Mouse (Mus musculus) cerebellum, adult 2 months (tissue): Measurements from ENCODE around the gene Me3. TPM values are rescaled to one million over a fixed set of nuclear protein-coding genes. Genes with fewer than 3 reads are reported as not detected.

Experiments
- DNase-seq, 2 experiments: peaks; one replicate each; pipeline ENCODE4 v3.0.0; 2021
- H3K27ac ChIP-seq: fragments of 200-500 bp; 2 replicates; pipeline ENCODE4 v1.5.1; 2012; ENCODE audit warnings: low read length, control low read depth, inconsistent platforms; ENCODE audit not compliant: insufficient read depth
- H3K27me3 ChIP-seq: fragments of 200-500 bp; 2 replicates; pipeline ENCODE4 v1.6.1; 2012; ENCODE audit warnings: inconsistent platforms, mild to moderate bottlenecking, low read length, moderate library complexity; ENCODE audit not compliant: control insufficient read depth, insufficient read depth
- H3K4me1 ChIP-seq: fragments of 200-500 bp; 2 replicates; pipeline ENCODE4 v1.6.1; 2011; ENCODE audit warnings: low read length; ENCODE audit not compliant: control insufficient read depth, insufficient read depth
- H3K4me3 ChIP-seq: fragments of 200-500 bp; replicated peaks from 2 replicates; pipeline ENCODE3; 2011; ENCODE audit warnings: mild to moderate bottlenecking, low read depth, low read length, control low read depth; ENCODE audit not compliant: insufficient read depth
- CTCF ChIP-seq: fragments of 200-500 bp; IDR thresholded peaks from 2 replicates; pipeline ENCODE4 v1.5.1; 2011; ENCODE audit warnings: low read depth, mild to moderate bottlenecking, control low read depth, low read length, moderate library complexity, borderline replicate concordance; ENCODE audit not compliant: insufficient read depth
- POLR2A ChIP-seq: fragments of 200-500 bp; IDR thresholded peaks from 2 replicates; pipeline ENCODE4 v1.6.1; 2011; ENCODE audit warnings: low read length, control low read depth, borderline replicate concordance; ENCODE audit not compliant: insufficient read depth
- WGBS: fragments of 180-500 bp; shearing (Covaris S2); methylation state at CpG from one replicate; pipeline ENCODE4 v1.1.7; 2018; 5-methylcytosine and 5-hydroxymethylcytosine counted together
- polyA plus RNA-seq: library from polyadenylated mRNA; depleted of rRNA; stranded (reverse); fragments of >200 nt; gene quantifications from 2 replicates; pipeline ENCODE4 v1.2.3, GENCODE M21; 2012

Gene Me3
- polyA plus RNA-seq, 1 experiment = 58.3 TPM

DNA sequence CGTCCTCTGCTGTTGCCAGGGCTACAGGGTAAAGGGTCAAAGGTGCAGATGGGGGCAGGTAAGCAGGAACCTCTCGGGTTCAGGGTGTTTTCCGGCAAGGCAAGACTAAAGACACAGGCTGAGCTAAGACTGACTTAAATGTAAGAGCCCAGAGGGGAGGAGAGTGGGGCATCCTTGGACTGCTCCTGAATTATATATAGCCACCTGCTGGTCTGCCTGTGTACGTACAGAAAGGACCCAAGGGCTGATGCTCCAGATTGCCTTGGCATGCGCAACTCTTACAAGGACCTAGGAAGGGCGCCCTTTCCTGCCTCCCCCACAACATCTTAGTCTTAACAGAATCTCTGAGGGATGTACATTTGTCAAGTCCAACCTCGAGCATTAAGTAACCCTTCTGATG lies 197.0 kb downstream of the Me3 start:
- Histone ChIP-seq H3K4me1 (no peaks in the 10 kb centered on the region), H3K27me3 (no peaks in the 10 kb centered on the region), H3K4me3 (no peak overlapping the region), H3K27ac (no peak overlapping the region)
- peak in 1 of 2 experiments; percentile 17 for DNase-seq
- TF ChIP-seq CTCF = no peak; the same call in 1 of the 2 replicates
- WGBS = 75% methylated on average over 7 of the region's 7 CpGs

- no peaks in the 10 kb centered on the region for H3K27me3 ChIP-seq
- H3K4me3 ChIP-seq = no peak overlapping the region
- peaks cover 6% of the 10 kb centered on the region for H3K4me1 ChIP-seq
- TF ChIP-seq POLR2A = no peak
- TF ChIP-seq CTCF = no peak
- H3K27ac ChIP-seq = no peak overlapping the region
- WGBS = 92% methylated on average over 8 of the region's 8 CpGs
- no peak for DNase-seq
Measured at GRCm38 (mm10) chr7:89833521-89833920, 201.3 kb downstream of the Me3 start.

GRCm38 (mm10) chr7:89835566-89835965 lies 203.4 kb downstream of the Me3 start:
- DNase-seq = peak; percentile 44 to 71
- WGBS = 7% methylated on average over 8 of the region's 8 CpGs
- H3K27me3 ChIP-seq = no peaks in the 10 kb centered on the region

DNA sequence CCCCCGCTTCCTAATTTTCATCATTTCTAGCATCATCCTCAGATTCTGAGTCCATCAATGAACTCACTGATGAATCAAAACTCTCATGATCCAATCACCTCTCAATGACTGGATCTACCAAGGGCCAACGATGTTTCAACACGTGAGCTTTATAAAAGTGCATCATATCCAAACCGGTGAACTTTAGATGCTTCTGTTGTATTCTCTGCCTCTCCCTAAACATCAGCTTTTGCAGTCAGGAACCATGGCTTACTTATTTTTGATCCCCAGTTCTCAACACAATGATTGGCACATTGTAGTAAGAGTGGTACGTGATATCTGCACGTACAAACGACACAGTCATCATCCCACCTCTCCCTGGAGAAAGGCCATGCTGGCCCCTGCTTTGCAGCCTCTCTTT lies 204.5 kb downstream of the Me3 start:
- no peak overlapping the region for H3K4me3 ChIP-seq
- 97% methylated on average over 7 of the region's 7 CpGs for WGBS
- DNase-seq = no peak
- H3K27ac ChIP-seq = no peak overlapping the region
- no peaks in the 10 kb centered on the region for H3K27me3 ChIP-seq
- H3K4me1 ChIP-seq = peaks cover 6% of the 10 kb centered on the region
- TF ChIP-seq POLR2A = no peak
- TF ChIP-seq CTCF = no peak

More at GRCm38 (mm10) chr7:89835566-89835965, 203.4 kb downstream of the Me3 start:
- Histone ChIP-seq H3K4me1 (peaks cover 6% of the 10 kb centered on the region), H3K4me3 (no peak overlapping the region), H3K27ac (no peak overlapping the region)
- TF ChIP-seq CTCF (no peak), POLR2A (no peak)

- no peak for TF ChIP-seq POLR2A
- TF ChIP-seq CTCF = no peak
- 72% methylated on average over 4 of the region's 4 CpGs for WGBS
- peaks cover 6% of the 10 kb centered on the region for H3K4me1 ChIP-seq
Measured at GRCm38 (mm10) chr7:89837841-89838240, 205.6 kb downstream of the Me3 start.

GRCm38 (mm10) chr7:89839721-89840120 lies 207.5 kb downstream of the Me3 start:
- 96% methylated on average over 8 of the region's 8 CpGs for WGBS
- TF ChIP-seq CTCF = no peak
- TF ChIP-seq POLR2A = no peak

More at GRCm38 (mm10) chr7:89837841-89838240, 205.6 kb downstream of the Me3 start:
- Histone ChIP-seq H3K4me3 (no peak overlapping the region), H3K27ac (no peak overlapping the region), H3K27me3 (no peaks in the 10 kb centered on the region)
- no peak for DNase-seq

DNA sequence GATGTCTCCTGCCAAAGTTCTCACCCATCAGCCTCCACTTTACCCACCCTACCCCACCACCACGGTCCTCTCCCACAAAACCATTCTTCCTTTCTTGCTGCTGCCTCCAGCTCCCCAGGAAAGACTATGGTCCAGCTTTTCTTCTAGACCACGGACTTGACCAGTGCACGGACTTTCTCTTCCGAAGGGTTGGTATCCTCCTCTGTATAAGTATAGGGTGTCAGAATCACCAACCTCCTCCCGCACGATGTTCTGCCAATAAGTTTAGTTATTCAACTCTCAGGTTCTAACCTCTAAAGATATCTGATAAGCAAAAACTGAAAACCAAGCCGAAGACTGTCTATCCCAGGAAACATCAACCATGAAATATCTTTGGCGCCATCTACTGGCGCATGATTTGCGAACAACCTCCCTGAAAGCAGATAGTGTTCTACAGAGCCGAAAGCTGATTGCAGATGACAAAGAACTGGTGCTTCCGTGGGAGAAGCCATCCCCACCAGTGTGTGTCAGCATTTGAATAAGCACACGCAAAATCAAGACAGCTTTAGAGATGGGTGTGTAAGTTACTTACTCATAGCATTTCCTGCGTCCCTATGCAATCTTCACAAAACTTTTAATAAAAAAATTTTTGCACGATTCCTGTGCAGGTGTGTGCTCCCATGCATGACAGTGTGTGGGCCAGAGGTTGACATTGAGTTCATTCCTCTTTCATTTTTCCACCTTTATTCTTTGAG lies 209.6 kb downstream of the Me3 start:
- no peak overlapping the region for H3K27ac ChIP-seq
- 30% methylated on average over 15 of the region's 15 CpGs for WGBS
- TF ChIP-seq POLR2A (no peak), CTCF (peak; percentile 67)
- no peaks in the 10 kb centered on the region for H3K27me3 ChIP-seq
- peak; percentile 74 to 82 for DNase-seq
- H3K4me3 ChIP-seq = no peak overlapping the region
- H3K4me1 ChIP-seq = no peaks in the 10 kb centered on the region

More at GRCm38 (mm10) chr7:89839721-89840120, 207.5 kb downstream of the Me3 start:
- H3K4me3 ChIP-seq = no peak overlapping the region
- no peak overlapping the region for H3K27ac ChIP-seq
- DNase-seq = no peak
- no peaks in the 10 kb centered on the region for H3K27me3 ChIP-seq
- peaks cover 6% of the 10 kb centered on the region for H3K4me1 ChIP-seq

DNA sequence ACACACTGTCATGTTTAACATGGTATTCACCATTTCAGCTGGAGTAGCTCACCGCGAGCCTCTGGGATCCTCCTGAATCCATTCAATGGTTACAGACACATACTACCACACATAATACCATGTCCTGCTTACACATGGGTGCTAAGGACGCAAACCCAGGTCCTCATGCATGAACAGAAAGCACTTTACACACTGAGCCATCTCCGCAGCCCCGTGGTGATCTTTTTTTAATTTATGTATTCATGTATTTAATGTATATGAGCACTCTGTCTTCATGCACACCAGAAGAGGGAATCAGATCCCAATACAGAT lies 210.2 kb downstream of the Me3 start:
- TF ChIP-seq POLR2A = no peak
- no peak for TF ChIP-seq CTCF
- H3K4me1 ChIP-seq = no peaks in the 10 kb centered on the region
- H3K4me3 ChIP-seq = no peak overlapping the region
- DNase-seq = no peak
- H3K27me3 ChIP-seq = no peaks in the 10 kb centered on the region
- WGBS = 91% methylated on average over 5 of the region's 5 CpGs
- H3K27ac ChIP-seq = no peak overlapping the region
